Mouse (Mus musculus): Measurements from ENCODE around the gene Srebf1.

Srebf1 gene

DNA sequence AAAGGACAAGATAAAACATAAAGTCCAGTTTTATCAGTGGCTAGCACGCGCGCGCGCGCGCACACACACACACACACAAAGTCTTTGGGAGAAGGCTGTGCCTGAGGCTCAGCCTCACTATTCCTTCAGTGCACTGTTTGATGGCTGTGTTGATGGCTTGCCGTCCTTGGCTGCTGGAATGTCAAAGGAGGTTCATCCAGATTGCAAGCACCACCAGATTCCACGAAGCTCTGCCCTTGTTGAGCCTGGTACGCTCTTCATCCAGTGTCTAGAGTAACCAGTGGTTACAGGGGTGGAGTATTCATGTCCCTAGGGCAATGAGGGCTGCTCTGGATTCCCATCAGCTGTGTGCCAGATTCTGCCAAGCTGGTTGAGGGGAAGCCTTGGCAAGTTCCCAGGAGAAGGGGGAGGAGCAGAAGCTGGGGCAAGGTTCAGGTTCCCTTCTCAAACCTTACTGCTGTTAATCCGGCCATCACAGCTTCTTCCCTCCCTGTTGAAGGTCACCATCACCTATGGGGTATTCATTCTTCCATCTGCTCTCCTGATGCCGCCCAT, 40.2 kb downstream of the Srebf1 start:
- in situ Hi-C loops (cut with MseI, MboI), result no loop called here

DNA sequence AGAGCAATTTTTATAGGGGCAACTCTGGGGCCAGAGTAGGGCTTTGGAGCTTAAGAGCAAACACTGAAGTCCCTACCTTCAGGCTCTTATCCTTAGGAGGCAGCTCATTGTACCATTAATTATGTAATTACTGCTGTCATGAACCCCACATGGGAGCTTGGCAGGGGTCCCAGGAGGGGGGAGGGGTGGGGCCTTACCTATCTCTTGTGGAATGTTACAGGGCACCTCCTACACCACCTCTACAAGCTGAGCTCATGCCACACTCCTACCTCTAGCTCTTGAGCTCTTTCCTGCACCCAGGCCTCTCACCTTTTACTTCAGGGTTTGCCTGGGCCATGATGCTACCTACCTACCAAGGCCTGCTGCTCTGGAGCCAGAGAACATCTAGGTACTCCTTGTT, 43.9 kb downstream of the Srebf1 start:
- in situ Hi-C loops (cut with MseI, MboI), result no loop called here

- in situ Hi-C loops (cut with MseI, MboI), result no loop called here
Observed at GRCm38 (mm10) chr11:60178005-60178404, 44.4 kb downstream of the Srebf1 start.

DNA sequence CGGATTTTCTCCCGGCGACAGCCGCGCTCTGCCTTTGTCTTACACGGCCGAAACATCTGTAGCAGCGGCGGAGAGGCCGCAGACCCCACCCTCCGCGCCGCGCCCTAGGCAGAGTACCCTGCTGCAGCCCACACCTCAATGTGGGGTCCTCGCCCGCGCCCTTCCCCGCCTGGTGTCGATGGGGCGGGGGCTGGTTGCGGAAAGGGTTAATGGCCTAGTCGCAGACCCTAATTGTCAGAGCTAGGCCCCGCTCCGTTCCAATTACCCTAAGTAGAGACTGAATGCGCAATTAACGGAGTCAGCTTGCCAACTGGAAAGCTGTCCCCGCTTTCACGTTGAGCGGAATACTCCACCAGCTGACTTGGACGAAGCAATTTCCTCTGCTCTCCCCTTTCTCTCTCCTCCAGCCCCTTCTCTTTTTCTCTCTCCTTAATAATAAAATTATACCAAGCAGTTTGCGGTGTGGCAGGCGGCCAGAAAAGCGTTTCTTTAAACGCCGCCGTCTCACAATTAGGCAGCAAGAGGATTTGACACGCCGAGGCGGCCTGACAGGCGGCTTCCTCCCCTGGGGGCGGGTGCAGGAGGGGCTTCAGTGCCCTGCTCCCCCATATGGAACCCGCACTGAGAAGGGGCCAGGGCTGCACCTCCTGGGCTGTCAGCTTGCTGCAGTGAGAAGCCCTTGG, 45.3 kb downstream of the Srebf1 start:
- in situ Hi-C loops (cut with MseI, MboI), result no loop called here

DNA sequence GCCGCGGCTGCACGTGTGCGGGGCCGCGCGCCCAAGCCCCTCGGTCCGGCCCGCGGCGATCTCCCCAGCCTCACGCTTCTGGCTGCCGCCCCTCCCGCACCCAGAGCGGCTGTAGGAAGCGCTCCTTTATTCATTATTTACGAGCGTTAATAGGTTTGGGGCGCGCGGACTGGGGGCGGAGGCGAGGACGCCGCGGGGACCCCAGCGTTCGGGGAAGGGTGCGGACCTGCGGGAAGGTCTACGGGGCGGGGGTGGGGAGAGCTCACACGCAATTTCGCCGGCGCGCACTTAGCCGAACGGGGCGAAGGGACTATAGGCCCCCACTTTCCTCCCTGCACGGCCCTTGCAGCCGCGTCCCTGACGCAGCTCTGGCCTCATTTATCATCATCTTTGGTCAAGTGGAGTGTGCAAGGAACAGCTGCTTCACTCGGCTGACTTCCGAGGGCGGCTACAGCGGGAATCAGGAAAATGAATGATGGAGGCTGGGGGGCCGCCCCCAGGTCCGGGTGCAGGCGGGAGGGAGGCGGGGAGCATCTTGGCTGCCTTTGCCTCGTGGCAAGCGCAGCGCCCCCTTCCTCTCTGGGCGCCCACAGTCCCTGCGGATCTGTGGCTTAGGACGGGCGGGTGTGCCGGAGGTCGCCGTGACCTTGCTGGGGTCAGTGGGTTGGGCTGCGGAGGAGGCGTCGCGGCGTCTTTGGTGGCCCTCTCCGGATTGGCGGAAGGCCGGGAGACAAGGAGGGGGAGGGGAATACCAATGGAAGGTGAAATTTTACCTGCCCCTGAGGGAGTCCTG, 46.0 kb downstream of the Srebf1 start:
- in situ Hi-C loops (cut with MseI, MboI), result no loop called here

DNA sequence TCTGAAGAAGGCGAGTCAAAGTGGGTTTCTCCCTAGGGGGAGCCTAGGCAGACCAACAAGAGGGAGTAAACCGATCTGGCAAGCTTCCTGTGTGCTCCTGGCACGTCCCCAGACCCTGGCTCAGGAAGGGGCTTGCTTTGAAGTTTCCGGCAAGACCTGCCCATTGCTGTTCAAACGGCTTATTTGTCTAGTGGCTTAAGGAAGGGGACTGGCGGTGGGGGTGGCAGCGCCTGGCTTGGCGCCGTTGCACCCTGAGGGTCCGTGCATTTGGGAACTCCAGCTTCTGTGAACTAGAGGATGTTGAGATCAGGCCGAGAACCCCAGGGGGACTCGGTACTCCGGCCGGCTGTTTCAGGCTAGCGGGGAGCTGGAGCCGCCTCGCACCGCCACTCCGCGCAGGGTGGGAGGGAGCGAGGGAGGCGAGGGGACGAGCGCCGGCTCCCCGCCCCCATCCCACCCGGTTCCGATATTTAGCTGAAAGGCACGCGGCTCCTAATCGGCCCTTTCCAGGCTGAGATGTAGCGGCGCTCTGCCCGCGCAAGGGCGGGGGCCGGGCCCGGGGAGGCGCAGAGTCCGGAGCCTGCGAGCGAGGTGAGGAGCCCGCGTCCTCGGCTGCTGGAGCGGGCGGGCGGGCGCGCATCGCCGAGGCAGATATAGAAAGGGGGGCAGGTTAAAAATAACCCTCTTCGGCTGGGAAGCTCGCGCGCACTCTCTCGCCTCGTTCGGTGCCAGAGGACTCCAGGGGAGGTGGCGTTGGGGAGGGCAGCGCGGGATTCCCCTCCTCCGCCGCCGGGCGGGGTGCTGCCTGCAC, 46.8 kb downstream of the Srebf1 start:
- in situ Hi-C loops (cut with MseI, MboI), result no loop called here

DNA sequence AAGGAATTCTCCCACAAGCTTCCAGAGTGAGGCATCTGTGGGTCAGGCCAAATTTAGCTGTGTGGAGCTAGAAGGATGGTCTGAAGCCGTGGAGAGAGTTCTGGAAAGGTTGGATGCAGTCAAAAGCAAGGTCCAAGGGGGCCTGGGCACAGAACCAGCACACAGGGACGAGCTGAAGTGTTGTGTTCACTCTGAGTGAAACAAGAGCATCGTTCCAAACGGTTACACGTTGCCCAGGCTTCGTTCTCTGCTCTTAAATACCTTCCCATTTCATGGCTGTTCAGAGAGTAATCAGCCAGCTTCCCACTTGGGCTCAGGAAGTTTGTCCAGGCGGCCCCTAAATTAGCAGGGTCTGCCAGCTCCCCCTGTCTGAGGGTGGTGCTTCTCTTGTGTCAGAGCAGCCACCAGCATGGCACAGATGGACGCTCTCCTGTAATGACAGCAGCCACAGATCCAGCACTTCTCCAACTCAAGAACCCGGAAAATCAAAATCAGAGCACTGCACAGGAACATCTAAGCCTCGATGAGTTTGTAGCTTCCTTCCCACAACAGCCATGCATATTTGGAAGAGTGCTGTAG, 48.7 kb downstream of the Srebf1 start:
- in situ Hi-C loops (cut with MseI, MboI), result no loop called here

- in situ Hi-C loops (cut with MseI, MboI), result no loop called here
Observed at GRCm38 (mm10) chr11:60172074-60172473, 50.3 kb downstream of the Srebf1 start.

- in situ Hi-C loops (cut with MseI, MboI), result no loop called here
Observed at GRCm38 (mm10) chr11:60168780-60169179, 53.6 kb downstream of the Srebf1 start.

- in situ Hi-C loops (cut with MseI, MboI), result no loop called here
Observed at GRCm38 (mm10) chr11:60165076-60165475, 57.3 kb downstream of the Srebf1 start.

DNA sequence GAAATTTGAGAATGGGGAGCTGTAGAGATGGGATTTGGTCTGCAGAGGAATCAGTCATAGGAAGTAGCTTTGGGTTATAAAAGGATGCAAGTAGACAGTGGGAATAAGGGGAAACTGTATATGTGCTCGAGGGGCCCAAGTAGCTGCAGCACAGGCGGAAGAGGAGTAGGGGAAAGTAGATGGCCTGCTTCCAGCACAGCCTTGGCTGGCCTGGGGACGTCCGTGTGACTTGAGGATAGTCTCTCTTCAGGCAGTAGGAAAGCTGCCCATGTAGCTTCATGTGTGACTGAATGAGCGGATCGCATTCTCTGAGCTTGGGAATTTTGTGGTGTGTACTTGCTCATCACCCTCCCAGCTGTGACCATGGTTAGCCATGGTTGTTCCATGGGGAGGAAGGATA, 57.9 kb downstream of the Srebf1 start:
- in situ Hi-C loops (cut with MseI, MboI), result no loop called here

- in situ Hi-C loops (cut with MseI, MboI), result no loop called here
Observed at GRCm38 (mm10) chr11:60163362-60163761, 59.0 kb downstream of the Srebf1 start.

GRCm38 (mm10) chr11:60162547-60162946, 59.8 kb downstream of the Srebf1 start:
- in situ Hi-C loops (cut with MseI, MboI), result no loop called here

GRCm38 (mm10) chr11:60161146-60161874, 61.1 kb downstream of the Srebf1 start:
- in situ Hi-C loops (cut with MseI, MboI), result no loop called here

DNA sequence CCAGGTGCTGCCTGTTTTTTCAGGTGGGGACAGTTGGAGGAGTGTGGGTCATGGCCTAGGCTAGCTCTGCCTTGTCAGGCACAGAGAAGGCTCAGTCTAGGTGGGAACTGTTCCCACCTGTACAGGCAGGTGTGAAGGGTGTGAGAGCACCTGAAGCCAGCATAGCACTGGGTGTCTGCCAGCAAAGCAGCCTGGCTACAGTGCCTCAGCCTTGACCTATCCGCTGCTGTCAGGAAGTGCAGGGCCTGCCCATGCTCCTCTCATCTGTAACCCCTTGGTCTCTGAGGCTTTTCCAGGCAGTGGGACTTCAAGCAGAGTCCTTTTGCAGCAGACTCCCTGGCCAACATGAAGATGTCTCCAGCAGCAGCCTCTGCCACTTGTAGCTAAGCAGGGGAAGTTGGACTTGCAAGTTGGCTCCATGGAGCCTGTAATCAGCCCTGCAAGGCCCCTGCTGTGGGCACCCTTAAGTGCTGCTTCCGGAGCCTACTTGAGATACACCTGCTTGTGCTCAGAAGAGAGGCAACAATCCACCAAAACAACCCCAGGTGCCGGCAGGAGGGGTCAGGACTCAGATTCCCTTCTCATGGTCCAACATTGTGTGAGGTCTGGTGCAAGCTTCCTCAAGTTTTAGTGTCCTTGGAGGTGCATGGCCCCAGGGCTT, 61.8 kb downstream of the Srebf1 start:
- in situ Hi-C loops (cut with MseI, MboI), result no loop called here

DNA sequence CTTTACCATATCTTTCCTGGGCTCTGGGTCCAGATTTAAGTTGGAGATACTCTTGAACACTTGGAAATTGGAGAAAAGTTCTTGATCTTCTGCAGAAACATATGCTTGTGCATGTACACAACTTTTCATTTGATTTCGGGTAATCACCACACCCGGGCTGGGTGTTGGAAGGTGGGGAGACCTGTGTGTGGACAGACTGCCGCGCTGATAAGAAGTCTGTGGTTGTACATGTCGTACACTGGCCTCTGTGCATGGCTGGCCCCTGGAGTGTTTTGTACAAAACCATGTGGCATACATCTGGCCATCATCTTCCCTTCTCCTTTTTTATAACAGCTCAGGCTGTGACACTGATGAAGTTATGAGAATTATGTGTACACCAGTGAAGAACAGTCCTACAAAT, 62.4 kb downstream of the Srebf1 start:
- in situ Hi-C loops (cut with MseI, MboI), result no loop called here

DNA sequence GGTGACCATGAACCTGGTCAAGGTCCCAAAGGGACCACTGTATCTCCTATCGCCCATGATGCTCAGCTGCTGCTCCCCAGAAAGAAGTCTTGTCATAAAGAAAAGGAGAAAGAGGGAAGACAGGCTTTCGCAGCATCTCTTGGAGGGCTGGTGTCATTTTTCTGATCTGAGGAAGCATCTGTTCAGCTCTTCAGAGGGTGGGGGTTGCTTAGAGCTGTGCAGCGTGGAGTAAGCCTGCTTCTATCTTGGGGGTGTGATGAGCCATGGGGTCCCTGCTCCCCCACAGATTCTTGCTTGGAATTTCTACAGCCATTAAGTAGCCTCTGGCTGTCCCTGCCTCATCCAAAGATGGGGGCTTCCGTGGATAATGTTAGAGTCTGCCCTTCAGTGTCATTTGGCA, 64.1 kb downstream of the Srebf1 start:
- in situ Hi-C loops (cut with MseI, MboI), result no loop called here

GRCm38 (mm10) chr11:60155690-60156089, 66.7 kb downstream of the Srebf1 start:
- in situ Hi-C loops (cut with MseI, MboI), result no loop called here

- in situ Hi-C loops (cut with MseI, MboI), result no loop called here
Observed at GRCm38 (mm10) chr11:60153936-60154335, 68.4 kb downstream of the Srebf1 start.

DNA sequence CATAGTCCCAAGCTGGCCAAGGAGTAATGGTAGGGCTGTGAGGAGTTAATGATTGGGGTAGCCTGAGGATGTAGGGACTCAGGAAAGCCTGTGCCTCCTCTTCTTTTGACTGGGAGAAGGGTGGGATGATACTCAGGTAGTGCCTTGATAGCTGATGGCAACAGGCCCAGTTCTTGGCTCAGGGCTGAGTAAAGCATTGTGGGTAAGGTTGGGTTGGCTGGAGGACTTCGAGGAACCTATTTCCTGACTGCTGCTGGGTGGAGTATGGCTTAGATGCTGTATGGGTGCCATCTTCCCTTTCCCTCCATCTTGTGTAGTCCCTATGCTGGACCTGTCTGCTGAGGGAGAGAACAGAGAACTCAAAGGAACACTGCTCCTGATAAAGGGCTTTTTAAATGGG, 70.0 kb downstream of the Srebf1 start:
- in situ Hi-C loops (cut with MseI, MboI), result no loop called here

DNA sequence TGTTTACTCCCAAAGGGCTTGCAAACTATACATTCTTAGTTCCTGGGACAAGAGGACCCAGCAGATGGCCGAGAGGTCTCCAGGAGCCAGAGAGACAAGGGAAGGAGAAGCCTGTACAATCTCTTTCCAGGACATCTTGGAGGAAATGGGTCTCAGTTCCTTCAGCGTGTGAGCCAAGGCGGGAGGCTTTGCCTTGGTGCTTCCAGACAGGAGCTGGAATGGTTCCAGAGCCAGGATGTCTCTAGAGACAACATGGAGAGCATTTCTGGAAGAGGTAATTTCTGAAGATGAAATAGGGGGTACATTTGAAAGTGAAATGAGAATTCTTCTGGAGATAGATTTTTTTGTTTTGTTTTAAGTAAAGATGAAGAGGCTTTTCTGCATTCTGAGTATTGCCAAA, 71.7 kb downstream of the Srebf1 start:
- in situ Hi-C loops (cut with MseI, MboI), result no loop called here

All from mouse trophoblast stem cell (cell line).